Mouse (Mus musculus) limb, embryonic 15.5 days (tissue): ENCODE measurements around the gene Gm20403. TPM values are rescaled to one million over a fixed set of nuclear protein-coding genes. Genes with fewer than 3 reads are reported as not detected.
"Not testable (repeated sequence)": the region's sequence is repeated elsewhere in the genome, so short reads cannot be mapped to it uniquely, and the experiment has no call there.

Source experiments
- ATAC-seq: fragments of 200-750 bp; cut with Nextera tagmentation; 2 replicates; pipeline ENCODE4 v1.8.0; 2017; ENCODE audit warnings: low read depth, moderate TSS enrichment; ENCODE audit not compliant: insufficient number of reproducible peaks, low FRiP score, low TSS enrichment
- H3K27ac ChIP-seq: fragments of 300-500 bp; sonication (generic); 2 replicates; pipeline ENCODE4 v1.5.1; 2015; ENCODE audit warnings: moderate library complexity, mild to moderate bottlenecking, inconsistent platforms
- H3K27me3 ChIP-seq: fragments of 300-500 bp; sonication (generic); 2 replicates; pipeline ENCODE4 v1.6.1; 2015; ENCODE audit warnings: inconsistent platforms
- H3K36me3 ChIP-seq: fragments of 300-500 bp; sonication (generic); 2 replicates; pipeline ENCODE4 v1.6.1; 2015; ENCODE audit warnings: inconsistent platforms
- H3K4me1 ChIP-seq: fragments of 300-500 bp; sonication (generic); 2 replicates; pipeline ENCODE4 v1.6.1; 2015; ENCODE audit warnings: inconsistent platforms
- H3K4me2 ChIP-seq: fragments of 300-500 bp; sonication (generic); 2 replicates; pipeline ENCODE4 v1.6.1; 2015; ENCODE audit warnings: mild to moderate bottlenecking, inconsistent platforms
- H3K4me3 ChIP-seq: fragments of 300-500 bp; sonication (generic); 2 replicates; pipeline ENCODE4 v1.5.1; 2015; ENCODE audit warnings: mild to moderate bottlenecking, inconsistent platforms
- H3K9ac ChIP-seq: fragments of 300-500 bp; sonication (generic); 2 replicates; pipeline ENCODE4 v1.6.1; 2015; ENCODE audit warnings: inconsistent platforms
- H3K9me3 ChIP-seq: fragments of 300-500 bp; sonication (generic); 2 replicates; pipeline ENCODE4 v1.6.1; 2016; ENCODE audit warnings: inconsistent platforms
- WGBS: fragments of 180-500 bp; shearing (Covaris S2); methylation state at CpG from one replicate; pipeline ENCODE4 v1.1.7; 2015; 5-methylcytosine and 5-hydroxymethylcytosine counted together
- polyA plus RNA-seq: library from polyadenylated mRNA; unstranded; fragments of >200 nt; fragmentation: Nextera tagmentation; extraction: Ambion mirVana; gene quantifications from 2 replicates; pipeline ENCODE4 v1.2.1, GENCODE M21; 2015

Gene Gm20403
- polyA plus RNA-seq, 1 experiment from 2014 or later, result not detected

- ATAC-seq, result no peak
- Histone ChIP-seq H3K36me3 (no peaks in the 10 kb centered on the region), H3K27ac (no peak overlapping the region), H3K4me1 (no peaks in the 10 kb centered on the region), H3K27me3 (no peaks in the 10 kb centered on the region), H3K9ac (no peak overlapping the region), H3K4me3 (no peak overlapping the region), H3K9me3 (no peaks in the 10 kb centered on the region), H3K4me2 (no peak overlapping the region)
- whole genome bisulfite sequencing, result 93% methylated on average over 4 of the region's 4 CpGs
Observed at GRCm38 (mm10) chr12:54956457-54956856, 29.9 kb downstream of the Gm20403 start.

DNA sequence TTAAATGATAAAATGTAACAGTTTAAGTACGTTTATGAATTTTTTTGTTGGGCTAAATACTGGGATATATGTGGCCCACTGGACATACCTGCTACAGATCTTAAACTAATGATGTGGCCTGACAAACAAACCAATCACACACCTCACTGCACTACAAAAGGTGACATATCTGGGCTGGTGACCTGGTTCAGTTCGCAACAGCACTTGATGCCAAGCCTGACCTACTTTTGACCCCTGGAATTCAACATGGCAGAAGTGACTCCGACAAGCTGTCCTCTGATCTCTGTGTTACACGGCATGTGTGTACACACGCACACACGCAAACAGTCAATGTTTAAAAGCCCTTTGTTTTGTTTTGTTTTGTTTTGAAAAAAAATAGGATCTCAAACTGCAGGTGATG lies 40.2 kb downstream of the Gm20403 start:
- Histone ChIP-seq H3K27me3 (no peaks in the 10 kb centered on the region), H3K9ac (no peak overlapping the region), H3K4me3 (no peak overlapping the region), H3K27ac (no peak overlapping the region), H3K4me2 (no peak overlapping the region), H3K9me3 (no peaks in the 10 kb centered on the region), H3K4me1 (no peaks in the 10 kb centered on the region), H3K36me3 (no peaks in the 10 kb centered on the region; the same call in 1 of the 2 replicates)
- 89% methylated on average over 6 of the region's 6 CpGs for WGBS
- ATAC-seq, result no peak

- not testable (repeated sequence) for H3K4me3 ChIP-seq, H3K9me3 ChIP-seq, H3K36me3 ChIP-seq, H3K27ac ChIP-seq, H3K4me2 ChIP-seq, ATAC-seq, H3K9ac ChIP-seq, H3K27me3 ChIP-seq, H3K4me1 ChIP-seq
- WGBS, result 92% methylated on average over 6 of the region's 6 CpGs
Observed at GRCm38 (mm10) chr12:54942586-54943157, 43.7 kb downstream of the Gm20403 start.

GRCm38 (mm10) chr12:54937581-54938343 lies 48.6 kb downstream of the Gm20403 start:
- peaks cover 13% of the 10 kb centered on the region; the same call in 1 of the 2 replicates for H3K36me3 ChIP-seq
- 95% methylated on average over 5 of the region's 5 CpGs for WGBS
- not testable (repeated sequence) for H3K4me2 ChIP-seq

More at GRCm38 (mm10) chr12:54937581-54938343, 48.6 kb downstream of the Gm20403 start:
- H3K4me3 ChIP-seq, H3K27ac ChIP-seq, H3K27me3 ChIP-seq, H3K9ac ChIP-seq, H3K9me3 ChIP-seq, H3K4me1 ChIP-seq, ATAC-seq: not testable (repeated sequence)

Other genes starting within 250 kb of the Gm20403 start
- 150 and 165 TPM in 2 replicates for gene Snx6, start 190.8 kb downstream of the Gm20403 start, polyA plus RNA-seq
- 174 and 265 TPM in 2 replicates for gene Cfl2, start 123.7 kb downstream of the Gm20403 start, polyA plus RNA-seq
- 19.9 and 20.8 TPM in 2 replicates for gene Baz1a, start 27.8 kb upstream of the Gm20403 start, polyA plus RNA-seq
- gene 2700097O09Rik, start 93.6 kb upstream of the Gm20403 start, polyA plus RNA-seq, result 31.9 and 32.7 TPM in 2 replicates
- gene Srp54a, start 93.7 kb upstream of the Gm20403 start, polyA plus RNA-seq, result 196 and 204 TPM in 2 replicates
- gene Fam177a, start 137.9 kb upstream of the Gm20403 start, polyA plus RNA-seq, result 30.3 TPM in 2 replicates
- gene Srp54b, start 168.6 kb upstream of the Gm20403 start, polyA plus RNA-seq, result 65.4 and 70.1 TPM in 2 replicates
- 0.35 TPM in 1 of 2 replicates, not detected in the other for gene 1700047I17Rik2, start 213.1 kb upstream of the Gm20403 start, polyA plus RNA-seq
- 79.0 and 87.9 TPM in 2 replicates for gene Srp54c, start 243.6 kb upstream of the Gm20403 start, polyA plus RNA-seq